Mouse (Mus musculus) olfactory bulb, adult 2 months (tissue): ENCODE measurements around the gene Tdrd6.

Source experiments
- CTCF ChIP-seq: fragments of 200-500 bp; IDR thresholded peaks from 2 replicates; pipeline ENCODE4 v1.5.1; 2012; ENCODE audit warnings: low read depth, mild to moderate bottlenecking, low read length, moderate library complexity; ENCODE audit not compliant: insufficient read depth
- POLR2A ChIP-seq: fragments of 200-500 bp; IDR thresholded peaks from 2 replicates; pipeline ENCODE4 v1.6.1; 2012; ENCODE audit warnings: mild to moderate bottlenecking, low read depth, low read length, moderate library complexity; ENCODE audit not compliant: insufficient read depth

GRCm38 (mm10) chr17:43646925-43647324 lies 16.8 kb upstream of the Tdrd6 start:
- TF ChIP-seq CTCF, result no peak
- TF ChIP-seq POLR2A, result no peak
